Mouse (Mus musculus): ENCODE results near the gene Trim71. TPM values are rescaled to one million over a fixed set of nuclear protein-coding genes. Genes with fewer than 3 reads are reported as not detected.

Trim71 gene
- polyA plus RNA-seq, 1 experiment from 2014 or later, result 0.16 TPM

DNA sequence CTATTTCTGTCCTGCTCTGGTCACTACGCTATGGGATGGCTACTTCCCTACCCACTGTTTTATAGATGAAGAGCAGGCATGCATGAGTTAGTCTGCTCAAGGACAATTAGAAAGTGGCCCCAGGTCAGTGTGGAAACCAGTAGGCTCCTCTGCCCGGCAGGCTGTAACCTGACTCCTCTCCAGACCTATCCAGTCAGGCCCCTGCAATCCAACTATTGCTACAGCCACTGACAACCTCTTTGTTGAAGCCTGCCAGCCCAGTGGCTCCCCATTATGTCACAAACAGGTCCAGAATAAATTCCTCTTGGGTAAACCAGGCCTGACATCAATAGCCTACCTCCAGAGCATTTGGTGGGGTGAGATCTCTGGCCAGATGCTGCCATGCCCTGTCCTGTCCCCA lies 27.5 kb downstream of the Trim71 start:
- Histone ChIP-seq H3K4me3 (replicated peaks; ENCODE audit: low read depth, low read length) (no peak overlapping the region), H3K27me3 (ENCODE audit: control insufficient read depth, insufficient read depth, low read length) (no peaks in the 10 kb centered on the region), H3K9ac (replicated peaks; ENCODE audit: low read length) (no peak overlapping the region), H3K27ac (replicated peaks; ENCODE audit: low read depth, low read length) (no peak overlapping the region), H3K36me3 (ENCODE audit: control insufficient read depth, insufficient read depth, low read length) (no peaks in the 10 kb centered on the region), H3K4me1 (ENCODE audit: control insufficient read depth, insufficient read depth, low read length) (no peaks in the 10 kb centered on the region), H3K4me2 (ENCODE audit: low read length) (no peak overlapping the region), H3K9me3 (ENCODE audit: control insufficient read depth, low read length) (no peaks in the 10 kb centered on the region)
- DNase-seq, result no peak
- 14% methylated on average over 2 of the region's 2 CpGs for WGBS
- ATAC-seq (ENCODE audit: low FRiP score, low TSS enrichment), result no peak

DNA sequence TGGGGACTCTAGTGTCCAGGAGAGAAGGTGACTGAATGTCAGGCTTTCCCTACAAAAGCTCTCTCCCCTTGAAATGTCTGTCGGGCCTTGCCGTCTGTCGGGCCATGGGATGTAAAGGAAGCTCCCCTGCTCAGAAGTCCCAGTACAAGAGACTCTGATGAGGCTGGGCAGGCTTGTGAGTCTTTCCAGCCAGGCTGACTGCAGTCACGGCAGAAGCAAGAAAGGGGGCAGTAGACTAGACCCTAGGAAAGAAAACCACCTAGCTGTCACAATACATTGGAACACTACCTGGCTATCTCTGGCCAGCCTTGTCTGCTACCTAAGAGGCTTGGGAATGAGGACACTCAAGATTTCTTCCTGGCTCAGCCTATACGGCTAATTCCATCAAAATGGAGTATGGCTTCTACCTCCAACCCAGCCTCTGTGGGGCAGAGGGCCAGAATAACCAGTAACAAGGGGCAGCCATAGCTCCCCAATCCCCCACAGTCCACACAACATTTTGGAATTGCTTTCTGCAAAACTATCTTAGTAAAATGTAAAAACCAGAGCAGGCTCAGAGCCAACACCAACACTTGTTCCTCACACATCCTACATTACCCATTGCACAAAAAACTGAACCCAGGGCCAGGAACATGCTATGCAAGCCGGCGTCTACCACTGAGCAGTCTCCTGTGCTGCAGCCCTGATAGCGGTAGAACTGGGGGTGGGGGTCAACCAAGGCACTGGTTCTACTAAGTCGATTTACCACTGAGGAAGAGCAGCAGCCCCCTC lies 29.2 kb downstream of the Trim71 start:
- 84% methylated on average over 9 of the region's 9 CpGs for WGBS
- Histone ChIP-seq H3K36me3 (ENCODE audit: control insufficient read depth, insufficient read depth, low read length) (no peaks in the 10 kb centered on the region), H3K27ac (replicated peaks; ENCODE audit: low read depth, low read length) (no peak overlapping the region), H3K9me3 (ENCODE audit: control insufficient read depth, low read length) (no peaks in the 10 kb centered on the region), H3K9ac (replicated peaks; ENCODE audit: low read length) (no peak overlapping the region), H3K4me1 (ENCODE audit: control insufficient read depth, insufficient read depth, low read length) (no peaks in the 10 kb centered on the region), H3K4me2 (ENCODE audit: low read length) (no peak overlapping the region), H3K27me3 (ENCODE audit: control insufficient read depth, insufficient read depth, low read length) (no peaks in the 10 kb centered on the region), H3K4me3 (replicated peaks; ENCODE audit: low read depth, low read length) (no peak overlapping the region)
- no peak for ATAC-seq (ENCODE audit: low FRiP score, low TSS enrichment)
- no peak for DNase-seq

DNA sequence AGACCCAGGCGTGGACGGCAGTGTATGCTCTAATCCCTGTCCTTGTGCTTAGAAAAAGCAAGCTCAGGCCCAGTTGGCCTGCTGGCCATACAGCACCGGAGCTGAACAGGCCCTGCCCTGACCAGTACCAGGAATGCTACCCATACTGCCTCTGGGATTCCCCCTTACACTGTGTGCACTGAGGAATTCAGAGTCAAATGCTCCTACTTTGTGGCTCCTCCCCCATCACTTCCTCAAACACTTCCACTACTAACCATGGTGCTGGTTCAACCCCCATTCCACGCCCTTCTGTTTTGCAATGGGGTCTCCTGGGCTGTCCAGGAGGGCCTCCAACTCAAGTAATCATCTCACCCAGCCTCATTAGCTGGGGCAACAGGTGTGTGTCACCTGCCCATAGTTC lies 30.3 kb downstream of the Trim71 start:
- WGBS, result 70% methylated on average over 4 of the region's 4 CpGs
- H3K27me3 ChIP-seq (ENCODE audit: control insufficient read depth, insufficient read depth, low read length), result no peaks in the 10 kb centered on the region
- H3K4me2 ChIP-seq (ENCODE audit: low read length), result no peak overlapping the region
- no peak overlapping the region for H3K9ac ChIP-seq (replicated peaks; ENCODE audit: low read length)
- ATAC-seq (ENCODE audit: low FRiP score, low TSS enrichment) (no peak), DNase-seq (no peak)
- no peaks in the 10 kb centered on the region for H3K9me3 ChIP-seq (ENCODE audit: control insufficient read depth, low read length)
- H3K27ac ChIP-seq (replicated peaks; ENCODE audit: low read depth, low read length), result no peak overlapping the region
- no peak overlapping the region for H3K4me3 ChIP-seq (replicated peaks; ENCODE audit: low read depth, low read length)
- no peaks in the 10 kb centered on the region for H3K4me1 ChIP-seq (ENCODE audit: control insufficient read depth, insufficient read depth, low read length)
- no peaks in the 10 kb centered on the region for H3K36me3 ChIP-seq (ENCODE audit: control insufficient read depth, insufficient read depth, low read length)

DNA sequence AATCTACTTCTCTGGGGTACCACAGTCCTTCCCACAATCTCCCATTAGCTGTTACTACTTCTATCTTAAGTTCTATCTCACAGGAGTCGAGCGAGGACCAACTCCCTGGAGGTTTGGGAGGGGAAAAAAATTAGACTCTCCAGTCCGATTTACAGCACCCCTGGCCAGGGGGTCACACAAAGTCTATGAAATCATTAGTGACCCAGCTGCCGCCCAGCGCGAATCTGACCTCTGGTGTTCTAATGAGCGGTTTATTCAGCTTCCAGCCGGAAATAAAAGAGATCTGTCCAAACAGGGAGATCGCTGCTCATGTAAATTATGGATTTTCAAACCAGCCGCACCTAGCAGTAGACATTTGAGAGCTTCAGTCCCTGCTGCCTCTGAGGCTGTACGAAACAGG lies 32.9 kb downstream of the Trim71 start:
- no peak overlapping the region for H3K9ac ChIP-seq (replicated peaks; ENCODE audit: low read length)
- H3K36me3 ChIP-seq (ENCODE audit: control insufficient read depth, insufficient read depth, low read length), result no peaks in the 10 kb centered on the region
- no peaks in the 10 kb centered on the region for H3K27me3 ChIP-seq (ENCODE audit: control insufficient read depth, insufficient read depth, low read length)
- H3K27ac ChIP-seq (replicated peaks; ENCODE audit: low read depth, low read length), result no peak overlapping the region
- no peak overlapping the region for H3K4me3 ChIP-seq (replicated peaks; ENCODE audit: low read depth, low read length)
- 34% methylated on average over 11 of the region's 11 CpGs for WGBS
- ATAC-seq (ENCODE audit: low FRiP score, low TSS enrichment) (no peak), DNase-seq (no peak)
- no peaks in the 10 kb centered on the region for H3K9me3 ChIP-seq (ENCODE audit: control insufficient read depth, low read length)
- peaks cover 8% of the 10 kb centered on the region for H3K4me1 ChIP-seq (ENCODE audit: control insufficient read depth, insufficient read depth, low read length)
- no peak overlapping the region for H3K4me2 ChIP-seq (ENCODE audit: low read length)

DNA sequence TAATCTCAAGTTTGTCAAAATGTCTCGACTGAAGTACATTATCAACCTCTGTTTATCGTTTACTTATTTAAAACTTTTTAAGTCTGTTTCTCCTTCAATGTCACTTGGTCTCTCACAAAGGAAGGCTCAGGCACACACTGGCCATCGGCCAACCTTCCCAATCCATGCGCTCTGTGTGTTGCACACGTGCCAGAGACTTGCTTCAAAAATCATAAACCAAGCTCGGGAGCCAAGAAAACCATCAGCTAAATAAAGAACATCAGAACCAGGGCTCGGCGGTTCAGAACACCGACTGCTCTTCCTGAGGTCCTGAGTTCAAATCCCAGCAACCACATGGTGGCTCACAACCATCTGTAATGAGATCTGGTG lies 35.5 kb downstream of the Trim71 start:
- Histone ChIP-seq H3K9me3 (ENCODE audit: control insufficient read depth, low read length) (no peaks in the 10 kb centered on the region), H3K4me3 (replicated peaks; ENCODE audit: low read depth, low read length) (no peak overlapping the region), H3K27me3 (ENCODE audit: control insufficient read depth, insufficient read depth, low read length) (no peaks in the 10 kb centered on the region), H3K36me3 (ENCODE audit: control insufficient read depth, insufficient read depth, low read length) (no peaks in the 10 kb centered on the region), H3K27ac (replicated peaks; ENCODE audit: low read depth, low read length) (no peak overlapping the region), H3K9ac (replicated peaks; ENCODE audit: low read length) (no peak overlapping the region), H3K4me2 (ENCODE audit: low read length) (no peak overlapping the region), H3K4me1 (ENCODE audit: control insufficient read depth, insufficient read depth, low read length) (peaks cover 14% of the 10 kb centered on the region)
- ATAC-seq (ENCODE audit: low FRiP score, low TSS enrichment) (no peak), DNase-seq (no peak)
- 50% methylated on average over 9 of the region's 9 CpGs for WGBS

DNA sequence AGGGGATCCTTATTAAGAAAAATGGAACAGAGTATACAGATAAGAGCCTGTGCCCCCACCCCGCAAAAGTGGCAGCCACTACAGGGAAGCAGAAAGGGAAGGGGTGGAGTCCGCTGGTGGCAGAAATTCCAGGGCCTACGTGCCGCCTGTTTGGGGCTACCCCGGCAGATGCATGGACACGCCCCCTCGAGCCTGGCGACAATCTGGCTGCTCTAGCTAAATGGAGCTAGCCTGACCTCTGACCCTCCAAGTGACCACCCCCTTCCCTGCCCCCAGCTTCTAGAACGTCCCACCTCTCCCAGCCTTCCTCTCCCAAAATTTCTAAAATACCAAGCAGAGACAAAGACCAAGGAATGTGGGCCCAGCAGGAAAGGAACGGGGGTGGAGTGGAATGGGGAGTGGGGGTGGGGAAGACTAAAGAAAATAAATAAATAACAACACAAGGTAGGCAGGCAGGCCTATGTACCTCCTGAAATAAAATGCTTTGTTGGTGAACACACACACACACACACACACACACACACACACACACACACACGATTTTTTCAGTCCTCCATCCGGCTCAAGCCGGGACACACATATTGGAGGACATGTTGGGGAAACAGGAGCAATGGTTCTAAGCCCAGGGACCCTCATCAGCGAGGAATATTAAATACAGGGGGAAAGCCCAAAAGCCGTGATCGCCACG lies 36.0 kb downstream of the Trim71 start:
- H3K27me3 ChIP-seq (ENCODE audit: control insufficient read depth, insufficient read depth, low read length), result no peaks in the 10 kb centered on the region
- DNase-seq, result no peak
- no peak overlapping the region for H3K9ac ChIP-seq (replicated peaks; ENCODE audit: low read length)
- WGBS, result 12% methylated on average over 17 of the region's 17 CpGs
- H3K27ac ChIP-seq (replicated peaks; ENCODE audit: low read depth, low read length), result no peak overlapping the region
- H3K36me3 ChIP-seq (ENCODE audit: control insufficient read depth, insufficient read depth, low read length), result no peaks in the 10 kb centered on the region
- peaks cover 14% of the 10 kb centered on the region for H3K4me1 ChIP-seq (ENCODE audit: control insufficient read depth, insufficient read depth, low read length)
- H3K9me3 ChIP-seq (ENCODE audit: control insufficient read depth, low read length), result no peaks in the 10 kb centered on the region
- H3K4me2 ChIP-seq (ENCODE audit: low read length), result no peak overlapping the region
- ATAC-seq (ENCODE audit: low FRiP score, low TSS enrichment), result no peak
- no peak overlapping the region for H3K4me3 ChIP-seq (replicated peaks; ENCODE audit: low read depth, low read length)

DNA sequence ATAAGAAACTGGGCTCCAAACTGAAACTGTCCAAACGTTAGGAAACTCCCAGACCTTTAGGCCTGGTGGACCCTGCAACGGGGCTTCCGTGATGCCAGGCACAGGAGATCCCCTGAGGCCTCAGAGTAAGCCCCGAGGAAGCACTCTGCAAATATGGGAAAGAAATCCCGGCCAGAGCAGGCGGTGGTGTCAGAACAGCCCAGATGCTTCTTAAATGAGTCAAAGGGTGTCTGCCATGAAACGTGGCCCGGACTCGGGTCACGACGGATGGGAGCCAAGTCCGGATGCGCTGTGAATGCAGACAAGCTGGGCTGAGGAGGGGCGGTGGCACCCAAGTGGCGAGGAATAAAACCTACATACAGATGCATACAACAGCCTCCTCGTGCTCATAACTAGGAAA lies 37.1 kb downstream of the Trim71 start:
- Histone ChIP-seq H3K4me1 (ENCODE audit: control insufficient read depth, insufficient read depth, low read length) (peaks cover 14% of the 10 kb centered on the region), H3K9me3 (ENCODE audit: control insufficient read depth, low read length) (no peaks in the 10 kb centered on the region), H3K4me2 (ENCODE audit: low read length) (peak overlapping the region; percentile 26), H3K4me3 (replicated peaks; ENCODE audit: low read depth, low read length) (no peak overlapping the region), H3K27ac (replicated peaks; ENCODE audit: low read depth, low read length) (no peak overlapping the region), H3K36me3 (ENCODE audit: control insufficient read depth, insufficient read depth, low read length) (no peaks in the 10 kb centered on the region), H3K27me3 (ENCODE audit: control insufficient read depth, insufficient read depth, low read length) (no peaks in the 10 kb centered on the region), H3K9ac (replicated peaks; ENCODE audit: low read length) (no peak overlapping the region)
- no peak for ATAC-seq (ENCODE audit: low FRiP score, low TSS enrichment)
- WGBS, result 3% methylated on average over 16 of the region's 16 CpGs
- DNase-seq, result peak; percentile 62

DNA sequence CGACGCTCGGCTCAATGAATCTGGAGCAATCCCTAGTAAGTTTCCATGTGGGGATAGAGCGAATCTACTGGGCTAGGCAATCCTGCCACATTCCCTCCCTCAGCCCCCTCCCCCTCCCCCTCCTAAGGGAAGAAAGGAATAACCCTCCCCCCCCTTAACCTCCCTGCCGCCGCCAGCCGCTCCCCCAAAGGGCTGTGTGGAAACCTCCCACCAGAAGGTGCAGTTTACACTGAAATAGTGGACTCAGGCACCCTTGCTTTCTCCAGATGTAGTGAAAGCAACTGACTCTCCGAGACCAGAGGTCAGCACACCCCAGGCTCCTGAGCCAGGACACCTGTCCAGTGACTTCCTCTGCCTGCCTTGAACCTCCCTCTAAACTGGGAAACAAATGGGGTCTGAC lies 37.6 kb downstream of the Trim71 start:
- Histone ChIP-seq H3K4me1 (ENCODE audit: control insufficient read depth, insufficient read depth, low read length) (peaks cover 14% of the 10 kb centered on the region), H3K27me3 (ENCODE audit: control insufficient read depth, insufficient read depth, low read length) (no peaks in the 10 kb centered on the region), H3K36me3 (ENCODE audit: control insufficient read depth, insufficient read depth, low read length) (no peaks in the 10 kb centered on the region), H3K9ac (replicated peaks; ENCODE audit: low read length) (no peak overlapping the region), H3K9me3 (ENCODE audit: control insufficient read depth, low read length) (no peaks in the 10 kb centered on the region), H3K4me2 (ENCODE audit: low read length) (0 out of 2 replicates have a peak overlapping the region, but pooled peaks have one; percentile 15), H3K4me3 (replicated peaks; ENCODE audit: low read depth, low read length) (no peak overlapping the region), H3K27ac (replicated peaks; ENCODE audit: low read depth, low read length) (no peak overlapping the region)
- WGBS, result 6% methylated on average over 8 of the region's 8 CpGs
- DNase-seq (no peak), ATAC-seq (ENCODE audit: low FRiP score, low TSS enrichment) (no peak)

DNA sequence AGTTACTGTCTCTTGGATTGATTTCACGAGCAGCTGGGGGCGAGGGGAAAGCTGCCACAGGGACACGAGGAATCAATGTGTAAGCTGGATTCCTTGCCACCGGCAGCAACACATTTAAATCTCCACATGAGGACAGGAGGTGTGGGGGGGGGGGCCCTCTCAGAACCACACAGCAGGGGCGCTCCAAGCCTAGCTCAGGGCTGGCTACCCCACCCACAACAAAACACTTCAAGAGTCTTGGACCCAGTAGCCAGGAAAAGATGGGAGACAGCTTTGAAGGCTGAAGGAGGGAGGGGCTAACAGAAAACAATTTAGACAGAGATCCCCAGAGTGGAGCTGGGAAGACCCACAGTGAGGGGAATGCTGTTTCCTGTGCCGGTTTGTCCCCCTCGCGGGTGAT lies 38.3 kb downstream of the Trim71 start:
- Histone ChIP-seq H3K27ac (replicated peaks; ENCODE audit: low read depth, low read length) (no peak overlapping the region), H3K4me3 (replicated peaks; ENCODE audit: low read depth, low read length) (no peak overlapping the region), H3K4me1 (ENCODE audit: control insufficient read depth, insufficient read depth, low read length) (peaks cover 14% of the 10 kb centered on the region), H3K36me3 (ENCODE audit: control insufficient read depth, insufficient read depth, low read length) (no peaks in the 10 kb centered on the region), H3K9ac (replicated peaks; ENCODE audit: low read length) (no peak overlapping the region), H3K4me2 (ENCODE audit: low read length) (no peak overlapping the region), H3K9me3 (ENCODE audit: control insufficient read depth, low read length) (no peaks in the 10 kb centered on the region), H3K27me3 (ENCODE audit: control insufficient read depth, insufficient read depth, low read length) (no peaks in the 10 kb centered on the region)
- no peak for ATAC-seq (ENCODE audit: low FRiP score, low TSS enrichment)
- DNase-seq, result no peak
- WGBS, result 5% methylated on average over 8 of the region's 8 CpGs

Data from midbrain, embryonic 14.5 days (tissue).